Mouse (Mus musculus) embryonic facial prominence, embryonic 14.5 days (tissue): ENCODE data around the gene Mapt. TPM values are rescaled to one million over a fixed set of nuclear protein-coding genes. Genes with fewer than 3 reads are reported as not detected.
A peak's percentile ranks its signal among the peaks of the same experiment; 100 is the strongest.

Experiments
- ATAC-seq: fragments of 200-750 bp; cut with Nextera tagmentation; 2 replicates; pipeline ENCODE4 v1.8.0; 2017; ENCODE audit warnings: low read depth, moderate number of reproducible peaks, moderate TSS enrichment
- DNase-seq: peaks from one replicate; pipeline ENCODE4 v3.0.0-alpha.2; 2015; ENCODE audit warnings: low spot score
- H3K27ac ChIP-seq: fragments of 300-500 bp; sonication (generic); replicated peaks from 2 replicates; pipeline ENCODE4 v1.5.1; 2014; ENCODE audit warnings: low read depth, mild to moderate bottlenecking, low read length, moderate library complexity
- H3K27me3 ChIP-seq: fragments of 300-500 bp; sonication (generic); replicated peaks from 2 replicates; pipeline ENCODE4 v1.6.1; 2014; ENCODE audit warnings: low read length; ENCODE audit not compliant: control insufficient read depth, insufficient read depth
- H3K36me3 ChIP-seq: fragments of 300-500 bp; sonication (generic); 2 replicates; pipeline ENCODE4 v1.6.1; 2014; ENCODE audit warnings: low read length, mixed read lengths; ENCODE audit not compliant: control insufficient read depth, insufficient read depth
- H3K4me1 ChIP-seq: fragments of 300-500 bp; sonication (generic); 2 replicates; pipeline ENCODE4 v1.6.1; 2014; ENCODE audit warnings: antibody characterized with exemption, low read length; ENCODE audit not compliant: control insufficient read depth, insufficient read depth
- H3K4me2 ChIP-seq: fragments of 300-500 bp; sonication (generic); 2 replicates; pipeline ENCODE4 v1.6.1; 2014; ENCODE audit warnings: low read depth, mild to moderate bottlenecking, low read length, moderate library complexity, mixed read lengths
- H3K4me3 ChIP-seq: fragments of 300-500 bp; sonication (generic); 2 replicates; pipeline ENCODE4 v1.5.1; 2014; ENCODE audit warnings: low read depth, mild to moderate bottlenecking, low read length
- H3K9ac ChIP-seq: fragments of 300-500 bp; sonication (generic); 2 replicates; pipeline ENCODE4 v1.6.1; 2014; ENCODE audit warnings: low read depth, mild to moderate bottlenecking, low read length, moderate library complexity, mixed read lengths
- H3K9me3 ChIP-seq: fragments of 300-500 bp; sonication (generic); 2 replicates; pipeline ENCODE4 v1.6.1; 2016; ENCODE audit warnings: low read length; ENCODE audit not compliant: control insufficient read depth
- WGBS: fragments of 180-500 bp; shearing (Covaris S2); extraction: QIAGEN DNeasy Blood & Tissue Kit; methylation state at CpG from one replicate; pipeline ENCODE4 v1.1.7; 2014; 5-methylcytosine and 5-hydroxymethylcytosine counted together
- polyA plus RNA-seq: library from polyadenylated mRNA; unstranded; fragments of >200 nt; fragmentation: Nextera tagmentation; extraction: Ambion mirVana; gene quantifications from 2 replicates; pipeline ENCODE4 v1.2.1, GENCODE M21; 2014

Mapt gene
- polyA plus RNA-seq, 1 experiment from 2014 or later: 26.5 TPM

GRCm38 (mm10) chr11:104331208-104331607 lies 100.0 kb downstream of the Mapt start:
- no peak for DNase-seq
- H3K9me3 ChIP-seq: no peaks in the 10 kb centered on the region
- H3K9ac ChIP-seq: no peak overlapping the region
- no peak overlapping the region for H3K4me2 ChIP-seq
- peaks cover 38% of the 10 kb centered on the region for H3K36me3 ChIP-seq
- ATAC-seq: no peak
- H3K27me3 ChIP-seq: no peaks in the 10 kb centered on the region
- no peaks in the 10 kb centered on the region for H3K4me1 ChIP-seq
- H3K27ac ChIP-seq: no peak overlapping the region
- 98% methylated on average over 3 of the region's 3 CpGs for WGBS
- H3K4me3 ChIP-seq: no peak overlapping the region

- no peak for DNase-seq
- Histone ChIP-seq H3K27me3 (no peaks in the 10 kb centered on the region), H3K9me3 (no peaks in the 10 kb centered on the region), H3K4me3 (no peak overlapping the region), H3K27ac (no peak overlapping the region), H3K9ac (no peak overlapping the region), H3K36me3 (peaks cover 45% of the 10 kb centered on the region), H3K4me1 (no peaks in the 10 kb centered on the region), H3K4me2 (no peak overlapping the region)
- WGBS: 81% methylated on average over 5 of the region's 5 CpGs
- no peak for ATAC-seq
These were observed 100.9 kb downstream of the Mapt start for GRCm38 (mm10) chr11:104332105-104332504.

- ATAC-seq: no peak
- Histone ChIP-seq H3K4me2 (no peak overlapping the region), H3K36me3 (peaks cover 64% of the 10 kb centered on the region), H3K4me1 (no peaks in the 10 kb centered on the region), H3K4me3 (no peak overlapping the region), H3K9me3 (no peaks in the 10 kb centered on the region), H3K9ac (no peak overlapping the region), H3K27me3 (no peaks in the 10 kb centered on the region), H3K27ac (no peak overlapping the region)
- DNase-seq: no peak
- WGBS: 73% methylated on average over 5 of the region's 5 CpGs
These were observed 102.9 kb downstream of the Mapt start for GRCm38 (mm10) chr11:104334115-104334514.

GRCm38 (mm10) chr11:104334946-104335345 lies 103.8 kb downstream of the Mapt start:
- Histone ChIP-seq H3K27me3 (no peaks in the 10 kb centered on the region), H3K4me1 (no peaks in the 10 kb centered on the region), H3K36me3 (peaks cover 72% of the 10 kb centered on the region), H3K9me3 (no peaks in the 10 kb centered on the region), H3K4me3 (no peak overlapping the region), H3K4me2 (no peak overlapping the region), H3K9ac (no peak overlapping the region), H3K27ac (no peak overlapping the region)
- DNase-seq: no peak
- ATAC-seq: no peak
- WGBS: 90% methylated on average over 13 of the region's 13 CpGs

GRCm38 (mm10) chr11:104346931-104347330 lies 115.7 kb downstream of the Mapt start:
- no peak for DNase-seq
- no peak overlapping the region for H3K4me2 ChIP-seq
- H3K4me3 ChIP-seq: no peak overlapping the region
- H3K36me3 ChIP-seq: peaks cover 85% of the 10 kb centered on the region
- H3K27me3 ChIP-seq: no peaks in the 10 kb centered on the region
- H3K4me1 ChIP-seq: no peaks in the 10 kb centered on the region
- WGBS: 74% methylated on average over 3 of the region's 3 CpGs
- no peak for ATAC-seq
- no peak overlapping the region for H3K27ac ChIP-seq
- H3K9me3 ChIP-seq: no peaks in the 10 kb centered on the region
- H3K9ac ChIP-seq: no peak overlapping the region

GRCm38 (mm10) chr11:104361790-104362189 lies 130.6 kb downstream of the Mapt start:
- Histone ChIP-seq H3K36me3 (peaks cover 15% of the 10 kb centered on the region), H3K27ac (no peak overlapping the region), H3K4me1 (no peaks in the 10 kb centered on the region), H3K4me3 (no peak overlapping the region), H3K27me3 (no peaks in the 10 kb centered on the region), H3K4me2 (no peak overlapping the region), H3K9ac (no peak overlapping the region), H3K9me3 (no peaks in the 10 kb centered on the region)
- ATAC-seq (peak; percentile 75), DNase-seq (peak; percentile 75)
- 37% methylated on average over 2 of the region's 2 CpGs for WGBS

GRCm38 (mm10) chr11:104362704-104363103 lies 131.5 kb downstream of the Mapt start:
- Histone ChIP-seq H3K4me1 (no peaks in the 10 kb centered on the region), H3K27ac (no peak overlapping the region), H3K4me2 (no peak overlapping the region), H3K36me3 (0 out of 2 replicates have a peak, but pooled peaks cover 9% of the 10 kb centered on the region), H3K9me3 (no peaks in the 10 kb centered on the region), H3K4me3 (no peak overlapping the region), H3K27me3 (no peaks in the 10 kb centered on the region), H3K9ac (no peak overlapping the region)
- no peak for DNase-seq
- no peak for ATAC-seq
- 96% methylated on average over 1 of the region's 1 CpGs for WGBS

GRCm38 (mm10) chr11:104363823-104364600 lies 132.8 kb downstream of the Mapt start:
- Histone ChIP-seq H3K9ac (no peak overlapping the region), H3K4me2 (no peak overlapping the region), H3K9me3 (no peaks in the 10 kb centered on the region), H3K27me3 (no peaks in the 10 kb centered on the region), H3K36me3 (peaks cover 22% of the 10 kb centered on the region), H3K4me1 (no peaks in the 10 kb centered on the region), H3K4me3 (no peak overlapping the region), H3K27ac (no peak overlapping the region)
- DNase-seq: no peak
- ATAC-seq: no peak
- 93% methylated on average over 2 of the region's 2 CpGs for WGBS
